Mouse (Mus musculus): Measurements from ENCODE around the gene Gse1.

DNA sequence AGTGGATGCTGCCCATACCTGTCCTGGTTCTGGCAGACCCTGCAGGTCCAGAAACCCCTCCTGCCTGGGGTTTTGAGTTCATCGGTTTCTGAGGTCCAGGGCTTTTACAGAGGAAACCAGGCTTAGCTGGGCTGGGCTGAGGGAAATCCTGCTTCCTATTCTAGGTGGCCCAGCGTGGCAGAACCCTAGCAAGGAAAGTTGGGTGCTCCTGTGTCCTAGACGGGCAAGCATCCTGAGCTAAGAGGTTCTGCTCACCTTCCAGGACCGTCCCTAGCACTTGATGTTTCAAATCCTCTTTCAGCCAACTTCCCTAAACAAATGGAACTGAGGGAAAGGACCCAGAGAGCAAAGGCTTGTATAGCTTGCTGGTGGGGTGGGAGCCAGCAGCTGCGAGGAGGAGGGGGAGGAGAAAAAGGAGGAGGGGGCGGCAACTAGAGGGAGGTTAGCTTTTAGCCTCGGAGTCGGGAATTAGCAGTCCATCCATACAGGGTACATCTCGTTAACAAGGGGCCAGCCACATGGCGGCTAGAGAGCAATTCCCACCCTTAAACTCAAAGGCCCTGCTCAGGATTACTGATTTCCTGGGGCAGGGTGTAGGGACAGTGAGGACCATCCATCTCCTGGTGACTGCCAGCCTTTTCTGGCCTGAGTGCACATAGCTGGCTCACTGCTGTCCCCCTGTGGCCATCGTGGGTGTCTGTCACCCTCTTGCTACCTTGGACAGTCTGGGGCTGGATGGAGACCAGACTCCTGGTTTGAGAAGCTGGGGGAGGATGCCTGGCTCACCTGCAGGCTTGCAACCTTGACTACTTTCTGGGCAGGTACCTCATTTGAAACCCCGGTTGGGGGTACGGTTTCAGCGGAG, 306.5 kb downstream of the Gse1 start:
- TF ChIP-seq GATA1 (IDR thresholded peaks at IDR 0.05; ENCODE audit: low read length), result no peak
- no peak for TF ChIP-seq TAL1 (IDR thresholded peaks at IDR 0.05; ENCODE audit: low read length)
